Mouse (Mus musculus): ENCODE results near the gene Atn1.
A peak's percentile ranks its signal among the peaks of the same experiment; 100 is the strongest.

DNA sequence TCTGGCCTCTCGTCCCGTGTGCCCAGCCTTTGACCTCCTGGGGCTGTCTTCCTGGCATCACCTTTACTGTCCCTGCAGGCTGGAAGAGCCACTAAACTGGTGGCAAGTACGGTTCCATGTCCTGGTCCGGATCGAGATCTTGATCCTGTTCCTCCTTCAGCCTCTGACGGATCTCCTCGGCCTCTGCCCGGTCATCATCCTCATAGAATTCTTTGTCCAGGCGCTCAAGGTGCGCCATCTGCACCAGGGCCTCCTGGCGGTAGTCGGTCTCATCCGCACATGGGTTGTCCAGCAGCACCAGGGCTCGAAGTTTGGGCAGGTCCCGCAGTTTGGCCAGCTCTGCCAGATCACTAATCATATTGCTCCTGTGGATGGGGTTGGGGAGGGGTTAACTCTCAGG, 14.2 kb upstream of the Atn1 start:
- TF ChIP-seq CTCF (IDR thresholded peaks at IDR 0.05; ENCODE audit: borderline replicate concordance, insufficient read depth, low read depth, low read length) (no peak), POLR2A (IDR thresholded peaks at IDR 0.05; ENCODE audit: borderline replicate concordance, insufficient read depth, low read length) (peak; percentile 17; the same call in 1 of the 2 replicates)

Measured in cerebellum, adult 2 months (tissue).